Mouse (Mus musculus) liver, adult 2 months (tissue): Measurements from ENCODE around the gene Hdac2.

ENCODE experiments used
- CTCF ChIP-seq: fragments of 200-500 bp; IDR thresholded peaks from 2 replicates; pipeline ENCODE4 v1.5.1; 2011; ENCODE audit warnings: low read depth, low read length, control low read depth
- POLR2A ChIP-seq: fragments of 200-500 bp; IDR thresholded peaks from 2 replicates; pipeline ENCODE4 v1.6.1; 2011; ENCODE audit warnings: low read length, control low read depth; ENCODE audit not compliant: insufficient read depth; ENCODE audit errors: extremely low read depth

- TF ChIP-seq CTCF (no peak), POLR2A (no peak)
Observed at GRCm38 (mm10) chr10:36974676-36975520, 554 bp downstream of the Hdac2 start.
